Mouse (Mus musculus): ENCODE results near the gene Gm156.
"Not testable (repeated sequence)": the region's sequence is repeated elsewhere in the genome, so short reads cannot be mapped to it uniquely, and the experiment has no call there.

Gm156 gene

DNA sequence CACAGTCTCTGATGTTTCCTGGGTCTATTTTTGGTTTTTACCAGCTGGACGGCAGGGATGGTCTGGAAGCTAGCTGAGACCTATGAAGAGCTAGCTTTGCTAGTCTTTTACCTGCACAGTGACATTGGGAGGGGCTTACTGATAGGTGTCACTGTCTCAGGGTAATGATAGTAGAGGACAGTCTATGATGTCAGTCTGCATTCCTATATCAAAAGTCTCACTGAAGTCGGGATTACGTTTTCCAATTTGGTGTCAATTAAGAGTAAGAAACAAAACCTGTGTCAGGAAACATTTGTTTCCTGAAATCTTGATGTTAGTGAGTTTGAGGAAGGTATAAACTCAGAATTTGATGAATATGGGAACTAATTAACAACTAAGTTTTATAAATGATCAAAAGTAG lies at the start of gene Gm156:
Gene Gm156 (minus strand): TSS at position 101 of the 400 bp plus-strand sequence.
- not testable (repeated sequence) for DNase-seq

DNA sequence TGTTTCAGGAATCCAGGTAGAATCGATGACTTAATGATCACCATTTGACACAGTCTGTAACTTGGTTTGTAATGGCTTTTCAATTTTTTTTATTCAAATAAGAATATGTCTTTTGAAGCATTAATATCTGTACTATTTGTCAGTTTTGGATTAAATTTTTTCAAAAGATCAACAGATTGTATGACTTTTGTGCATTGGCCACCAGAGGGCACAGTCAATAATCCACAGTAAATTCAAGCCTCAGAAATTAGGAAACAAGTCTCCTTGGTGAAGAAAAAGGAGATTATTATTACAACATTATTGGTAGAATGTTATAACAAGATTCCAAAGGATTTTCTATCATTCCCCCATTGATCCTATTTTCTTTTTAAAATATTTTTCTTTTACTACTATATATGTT lies 41.5 kb upstream of the Gm156 start:
- DNase-seq = no peak

DNA sequence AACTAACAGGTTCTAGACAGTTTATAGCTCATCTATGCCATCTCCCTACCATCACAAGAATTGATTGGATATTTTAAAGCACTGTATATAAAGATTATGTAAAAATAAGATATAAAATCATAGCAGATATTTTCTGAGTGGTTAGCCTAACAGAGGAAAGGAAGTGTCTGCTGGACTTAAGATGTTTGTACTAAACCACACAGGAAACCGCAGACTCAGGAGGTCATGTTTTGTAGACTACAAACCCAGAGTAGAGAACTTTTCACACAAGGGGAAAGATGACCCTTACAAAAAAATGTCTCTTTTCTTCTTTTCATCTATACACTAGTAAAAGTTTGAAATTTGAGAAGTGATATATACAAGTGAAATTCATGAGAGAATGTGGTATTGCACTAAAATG lies 39.9 kb upstream of the Gm156 start:
- no peak for DNase-seq

DNA sequence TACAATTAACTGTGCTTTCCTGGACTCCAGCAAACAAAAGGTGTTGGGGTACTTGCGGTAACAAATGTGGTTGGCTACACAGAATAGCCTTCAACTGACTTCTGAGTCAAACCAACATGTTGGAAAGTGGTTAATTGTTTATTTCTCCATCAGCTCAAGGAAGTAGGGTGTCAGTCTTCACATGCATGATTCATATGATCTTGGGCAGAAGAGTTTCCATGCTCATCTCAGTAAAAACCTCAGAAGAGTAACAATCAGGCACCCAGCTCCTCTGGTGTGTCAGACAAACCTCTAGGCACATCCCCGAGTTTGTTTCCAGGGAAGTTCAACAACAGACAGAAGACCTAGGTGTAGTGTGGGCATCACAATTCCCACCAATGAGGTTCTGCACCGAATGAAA lies 33.7 kb upstream of the Gm156 start:
- DNase-seq = no peak

DNA sequence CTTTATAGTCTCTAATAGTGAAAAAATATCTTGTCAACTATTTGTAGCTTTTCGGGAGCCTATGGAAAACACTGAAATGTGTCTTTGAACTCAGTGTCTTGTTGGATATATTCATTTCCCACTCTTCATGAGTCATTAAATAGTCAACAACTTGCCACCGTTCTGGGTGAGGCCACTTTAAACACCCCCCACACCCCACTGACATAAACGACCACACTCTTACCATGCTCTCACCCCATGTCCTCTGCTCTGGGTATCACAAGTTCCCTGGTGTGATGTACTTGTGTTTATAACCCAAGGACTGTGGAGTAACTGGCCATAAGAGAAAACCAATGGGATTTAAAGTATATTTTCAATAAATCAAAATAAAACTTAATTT lies 36.4 kb downstream of the Gm156 start:
- no peak for DNase-seq

DNA sequence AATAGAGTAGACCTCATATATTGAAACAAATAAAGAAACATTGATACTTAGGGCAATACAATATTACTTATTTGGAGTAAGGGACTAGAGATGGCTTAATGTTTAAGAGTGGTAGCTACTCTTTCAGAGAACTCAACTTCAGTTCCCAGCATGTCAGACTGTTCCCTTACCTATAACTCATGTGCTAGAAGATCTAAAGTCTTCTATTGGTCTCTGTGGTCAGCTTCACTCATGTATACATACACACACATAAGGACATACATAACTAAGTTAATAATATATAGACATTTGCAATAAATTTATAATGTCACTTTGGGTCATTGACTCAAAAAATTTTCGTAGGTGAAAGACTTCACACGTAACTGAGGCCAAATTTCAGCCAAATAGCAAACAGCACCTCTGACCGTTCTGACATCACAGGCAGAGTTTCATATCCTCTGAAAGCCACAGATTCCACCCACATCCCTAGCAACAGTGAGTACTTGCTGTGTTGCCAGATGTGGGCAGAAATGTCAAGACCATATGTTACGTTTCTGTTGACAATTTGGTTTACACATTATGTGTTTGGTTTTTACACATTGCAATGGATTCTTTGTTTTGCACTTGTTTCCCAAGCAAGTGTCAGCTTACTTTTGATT lies 36.9 kb downstream of the Gm156 start:
- DNase-seq = no peak

DNA sequence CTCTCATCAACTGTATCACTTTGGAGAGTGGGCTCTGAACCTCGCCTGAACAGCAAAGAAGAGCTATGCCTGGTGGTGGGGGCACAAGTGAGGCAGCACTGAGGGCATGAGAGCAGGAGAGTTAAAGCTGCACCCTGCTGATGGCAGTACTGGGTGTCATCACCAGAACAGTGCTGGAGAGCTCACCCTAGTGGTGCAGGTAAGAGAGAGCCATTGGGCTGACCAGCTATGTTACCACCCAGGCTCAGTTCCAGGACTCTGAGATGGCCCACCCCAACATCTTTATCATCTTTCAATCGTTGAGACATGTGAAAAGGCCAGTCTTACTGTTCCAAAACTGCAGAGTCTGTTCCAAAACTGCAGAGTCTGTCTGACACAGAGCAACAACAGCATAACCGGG lies 37.9 kb downstream of the Gm156 start:
- no peak for DNase-seq

DNA sequence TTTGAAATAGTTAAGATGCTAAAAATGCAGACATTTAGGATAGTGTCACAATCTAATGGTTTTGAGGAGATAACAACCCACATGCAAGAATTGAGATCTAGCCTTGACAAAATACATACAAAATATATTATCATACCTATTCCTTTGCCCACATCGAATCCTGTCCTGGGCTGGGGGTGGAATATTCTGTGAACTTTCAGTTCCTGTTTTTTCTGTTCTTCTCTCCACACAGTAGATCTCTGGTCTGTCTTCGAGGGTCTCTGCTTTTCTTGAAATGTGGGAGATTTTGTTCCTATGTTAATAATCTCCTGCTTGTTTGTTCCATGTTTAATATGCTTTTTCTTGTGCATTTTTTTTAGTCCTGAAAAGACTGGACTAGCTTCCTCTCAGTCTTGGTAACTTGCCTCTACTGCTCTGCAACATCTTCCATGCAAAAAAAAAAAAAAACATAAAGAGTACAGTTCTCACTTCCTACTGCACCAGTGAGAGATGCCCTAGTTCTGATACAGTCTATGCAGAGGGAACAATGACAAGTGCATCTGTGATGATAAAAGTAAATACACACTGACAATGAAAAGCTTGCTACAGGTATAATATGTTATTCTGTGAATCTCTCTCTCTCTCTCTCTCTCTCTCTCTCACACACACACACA lies 43.9 kb downstream of the Gm156 start, which contains the start of gene Klri2:
Gene Klri2 (minus strand): TSS at position 416 of the 653 bp plus-strand sequence.
- DNase-seq = no peak

DNA sequence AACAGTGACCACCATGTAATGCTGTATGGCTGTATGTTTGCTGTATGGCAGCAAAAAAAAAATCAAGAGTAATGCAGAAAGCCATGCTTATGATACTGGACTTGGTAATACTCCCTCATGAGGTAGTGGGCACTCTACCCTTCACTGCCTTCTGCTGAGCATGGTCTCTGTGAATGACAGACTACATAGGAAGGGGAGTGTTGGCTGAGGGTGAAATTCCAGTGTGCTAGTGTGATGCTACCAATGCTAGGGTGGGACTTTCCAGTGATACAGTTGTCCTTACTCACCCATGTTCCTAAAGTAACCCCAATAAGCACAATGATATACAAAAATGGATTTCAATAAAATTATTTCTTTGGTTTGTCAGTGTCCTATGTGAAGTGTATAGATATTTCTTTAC lies 47.7 kb downstream of the Gm156 start:
- no peak for DNase-seq

DNA sequence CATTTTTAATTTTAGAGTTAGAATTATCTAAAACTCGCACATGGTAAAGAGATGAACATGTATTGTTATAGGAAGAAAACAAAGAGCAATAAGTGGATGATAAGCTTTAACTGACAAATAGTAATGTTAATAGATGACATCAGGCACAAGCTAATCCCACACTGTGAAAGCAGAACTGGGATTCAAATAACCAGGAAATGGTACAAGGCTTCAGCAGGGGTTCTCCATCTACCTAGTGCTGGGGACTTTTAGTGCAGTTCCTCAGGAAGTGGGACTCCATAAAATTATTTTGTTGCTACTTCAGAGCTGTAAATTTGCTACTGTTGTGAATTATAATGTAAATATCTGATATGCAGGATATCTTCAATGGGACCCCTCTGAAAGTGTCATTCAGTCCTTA lies 56.8 kb downstream of the Gm156 start:
- no peak for DNase-seq

DNA sequence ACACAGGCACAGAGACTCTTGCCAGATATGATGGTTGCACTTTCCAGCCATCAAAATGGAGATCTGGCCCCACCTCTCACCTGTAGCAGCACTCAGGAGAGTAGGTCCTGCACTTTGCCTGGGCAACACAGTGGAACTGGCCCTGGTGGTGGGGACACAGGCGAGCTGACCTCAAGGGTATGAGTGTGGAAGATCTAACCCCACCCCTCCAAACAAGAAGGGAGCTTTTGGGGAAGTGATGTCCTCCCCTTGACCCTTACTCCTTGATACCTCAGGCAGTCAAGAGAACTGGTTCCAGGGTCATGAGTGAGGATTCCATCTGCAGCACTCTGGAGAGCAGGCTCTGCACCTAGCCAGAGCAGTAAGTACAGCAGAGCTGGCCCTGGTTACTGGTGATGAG lies 62.7 kb downstream of the Gm156 start:
- no peak for DNase-seq

DNA sequence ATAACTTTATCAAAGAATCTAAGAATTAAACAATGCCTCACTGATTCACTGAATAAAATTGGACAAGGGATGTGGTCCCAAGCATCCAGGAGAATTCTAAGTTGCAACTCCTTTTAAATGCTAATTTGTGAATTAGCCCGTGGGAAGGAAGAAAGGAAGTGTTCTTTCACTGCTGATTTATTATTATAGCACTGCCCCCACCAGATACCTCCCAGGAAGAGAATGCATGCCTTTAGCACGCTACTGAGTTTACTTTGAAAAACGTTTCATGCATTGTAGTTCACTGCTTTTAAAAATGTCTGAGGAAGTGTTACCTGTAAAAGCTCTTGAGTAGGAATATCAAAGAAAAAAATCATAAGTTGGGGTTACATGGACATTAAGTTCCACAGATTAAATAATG lies 63.6 kb downstream of the Gm156 start:
- no peak for DNase-seq

DNA sequence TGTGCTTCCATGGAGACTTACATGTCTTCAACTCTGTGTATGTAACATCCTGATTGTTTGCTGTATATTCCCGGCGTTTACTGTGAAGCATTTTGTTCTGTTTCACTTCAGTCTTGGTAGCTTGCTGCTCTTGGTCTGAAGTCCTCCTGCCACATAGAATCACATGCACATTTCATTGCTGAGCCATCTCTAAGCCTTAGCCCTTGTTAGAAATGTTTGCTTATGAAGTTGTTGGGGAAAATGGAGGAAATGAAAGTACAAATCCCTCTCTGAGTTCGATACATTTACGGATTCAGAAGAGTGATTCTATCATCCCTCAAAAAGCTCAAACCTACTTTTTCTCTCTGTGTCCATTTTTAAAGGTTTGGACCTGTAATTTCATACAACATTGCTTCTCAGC lies 67.0 kb downstream of the Gm156 start, which contains the start of gene Klri1:
Gene Klri1 (minus strand): TSS at position 101 of the 400 bp plus-strand sequence.
- DNase-seq = no peak

All from cerebellum, postnatal 36 days (tissue).